In the genomic region with DNA sequence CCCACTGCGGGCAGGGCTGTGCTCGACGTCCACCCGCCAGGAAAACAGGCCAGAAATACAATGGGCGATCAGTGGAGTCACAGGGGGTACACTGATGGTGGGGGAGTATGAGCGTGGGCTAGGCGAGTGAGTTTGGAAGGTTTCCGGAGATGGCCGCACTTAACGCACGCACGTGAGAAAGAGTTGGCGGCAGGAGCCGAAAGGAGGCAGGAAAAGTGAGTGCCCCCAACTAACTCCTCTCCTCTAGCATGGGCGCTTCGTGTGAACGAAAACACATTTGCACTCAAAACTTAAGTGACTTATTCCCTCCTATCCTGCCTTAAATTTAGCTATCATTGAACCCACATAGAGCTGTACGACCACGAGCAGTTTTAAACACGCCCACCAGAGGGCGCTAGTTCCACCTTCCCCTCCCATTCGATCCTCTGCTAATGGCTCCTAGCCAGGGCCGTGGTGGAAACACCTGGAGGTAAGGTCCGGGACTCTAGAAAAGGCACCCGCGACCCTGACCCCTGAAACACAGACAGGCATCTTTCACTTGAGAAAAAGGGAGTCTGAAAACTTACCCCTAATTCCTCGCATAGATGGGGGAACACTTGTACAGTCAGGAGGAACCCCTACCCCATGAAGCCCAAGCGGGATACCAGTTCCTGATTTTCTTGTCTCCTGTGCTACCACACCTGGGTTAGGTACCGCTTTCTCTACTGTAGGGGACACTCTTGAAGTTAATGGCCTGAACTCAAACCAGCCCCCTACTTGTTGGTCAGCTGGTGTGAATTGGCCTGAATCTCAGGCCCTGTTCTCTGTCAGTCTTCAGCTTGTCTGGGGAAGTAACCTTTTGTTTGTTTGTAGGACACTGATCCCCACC, we compare ENCODE assay signal across 8 mouse cellular contexts. TPM values are rescaled to one million over a fixed set of nuclear protein-coding genes. Genes with fewer than 3 reads are reported as not detected.
DNase-seq lines count a peak whose midpoint lies in the region; ATAC-seq and TF ChIP-seq lines count a peak whose summit lies in the region.

No protein-coding gene starts in this region.

- H3K27ac ChIP-seq in embryonic facial prominence, embryonic 15.5 days (replicated peaks) = no peak overlapping the region
- no peak overlapping the region for H3K27ac ChIP-seq in heart, embryonic 15.5 days
- H3K27ac ChIP-seq in liver, embryonic 12.5 days = 0 out of 2 replicates have a peak overlapping the region, but pooled peaks have one; percentile 2

- peak; percentile 86 for DNase-seq in adrenal gland, postnatal 14 days
- peak; percentile 88 to 89 for DNase-seq in kidney, postnatal 25 days
- DNase-seq in retina, adult 2 months (ENCODE audit: low read depth, low spot score) = peak; percentile 48
- peak; percentile 82 for DNase-seq in thymus, postnatal 14 days

- WGBS in embryonic facial prominence, embryonic 15.5 days = 10% methylated on average over 29 of the region's 29 CpGs
- WGBS in heart, embryonic 15.5 days = 10% methylated on average over 29 of the region's 29 CpGs
- WGBS in liver, embryonic 12.5 days (ENCODE audit: insufficient replicate concordance) = 9% methylated on average over 29 of the region's 29 CpGs

- H3K4me1 ChIP-seq in E14TG2a.4 (replicated peaks; ENCODE audit: low read depth, low read length) = peaks cover 67% of the 10 kb centered on the region
- peaks cover 52% of the 10 kb centered on the region for H3K4me1 ChIP-seq in embryonic facial prominence, embryonic 15.5 days
- H3K4me1 ChIP-seq in heart, embryonic 15.5 days (replicated peaks) = peaks cover 51% of the 10 kb centered on the region
- peaks cover 69% of the 10 kb centered on the region for H3K4me1 ChIP-seq in liver, embryonic 12.5 days

- H3K27me3 ChIP-seq in E14TG2a.4 (ENCODE audit: insufficient read depth, low read length) = peaks cover 45% of the 10 kb centered on the region
- H3K27me3 ChIP-seq in embryonic facial prominence, embryonic 15.5 days = peaks cover 51% of the 10 kb centered on the region
- H3K27me3 ChIP-seq in heart, embryonic 15.5 days = peaks cover 47% of the 10 kb centered on the region
- H3K27me3 ChIP-seq in liver, embryonic 12.5 days (replicated peaks) = peaks cover 58% of the 10 kb centered on the region

- H3K9ac ChIP-seq in embryonic facial prominence, embryonic 15.5 days = no peak overlapping the region
- no peak overlapping the region for H3K9ac ChIP-seq in heart, embryonic 15.5 days
- no peak overlapping the region for H3K9ac ChIP-seq in liver, embryonic 12.5 days

- peak overlapping the region; percentile 8; the same call in 1 of the 2 replicates for H3K4me2 ChIP-seq in embryonic facial prominence, embryonic 15.5 days (replicated peaks)
- H3K4me2 ChIP-seq in heart, embryonic 15.5 days = peak overlapping the region; percentile 47
- peak overlapping the region; percentile 29 for H3K4me2 ChIP-seq in liver, embryonic 12.5 days

- ATAC-seq in embryonic facial prominence, embryonic 15.5 days (ENCODE audit: insufficient number of reproducible peaks, low FRiP score, low TSS enrichment, low read depth) = no peak
- peak; percentile 25 for ATAC-seq in heart, embryonic 15.5 days (replicated peaks; ENCODE audit: insufficient number of reproducible peaks, insufficient read depth, low FRiP score, low read depth)
- no peak for ATAC-seq in liver, embryonic 12.5 days

- peak overlapping the region; percentile 49 for H3K4me3 ChIP-seq in E14TG2a.4 (replicated peaks; ENCODE audit: low read length)
- peak overlapping the region; percentile 4; the same call in 1 of the 2 replicates for H3K4me3 ChIP-seq in embryonic facial prominence, embryonic 15.5 days (replicated peaks)
- peak overlapping the region; percentile 10; the same call in 1 of the 2 replicates for H3K4me3 ChIP-seq in heart, embryonic 15.5 days
- H3K4me3 ChIP-seq in liver, embryonic 12.5 days = peak overlapping the region; percentile 2; the same call in 1 of the 2 replicates

- peaks cover 30% of the 10 kb centered on the region for H3K36me3 ChIP-seq in E14TG2a.4 (ENCODE audit: insufficient read depth, low read length)
- peaks cover under 1% of the 10 kb centered on the region; the same call in 1 of the 2 replicates for H3K36me3 ChIP-seq in embryonic facial prominence, embryonic 15.5 days
- peaks cover 3% of the 10 kb centered on the region; the same call in 1 of the 2 replicates for H3K36me3 ChIP-seq in heart, embryonic 15.5 days
- peaks cover 20% of the 10 kb centered on the region for H3K36me3 ChIP-seq in liver, embryonic 12.5 days

- peak; percentile 94 for TF ChIP-seq CTCF in E14TG2a.4 (conservative IDR thresholded peaks at IDR 0.05; ENCODE audit: low read length)

- H3K9me3 ChIP-seq in E14TG2a.4 (ENCODE audit: low read length) = no peaks in the 10 kb centered on the region
- H3K9me3 ChIP-seq in embryonic facial prominence, embryonic 15.5 days (replicated peaks) = no peaks in the 10 kb centered on the region
- H3K9me3 ChIP-seq in heart, embryonic 15.5 days (replicated peaks) = no peaks in the 10 kb centered on the region
- H3K9me3 ChIP-seq in liver, embryonic 12.5 days (replicated peaks) = no peaks in the 10 kb centered on the region

RNA-seq across cellular contexts. Expression of gene Npm3, which starts 3.0 kb away (rescaled TPM):
- 27.1 and 33.6 TPM in 2 replicates for total RNA-seq in adrenal gland, postnatal 14 days (2021)
- polyA plus RNA-seq in embryonic facial prominence, embryonic 15.5 days (2015; fragmentation: Nextera tagmentation; extraction: Ambion mirVana) = 17.0 and 17.9 TPM in 2 replicates
- 8.4 and 9.1 TPM in 2 replicates for polyA plus RNA-seq in heart, embryonic 15.5 days (2015; fragmentation: Nextera tagmentation; extraction: Ambion mirVana)
- polyA plus RNA-seq in liver, embryonic 12.5 days (2016; fragmentation: Nextera tagmentation; extraction: Ambion mirVana) = 13.7 and 14.8 TPM in 2 replicates

RNA-seq across cellular contexts. Expression of gene Fgf8, which starts 3.7 kb away (rescaled TPM):
- not detected in 2 replicates for total RNA-seq in adrenal gland, postnatal 14 days (2021)
- polyA plus RNA-seq in embryonic facial prominence, embryonic 15.5 days (2015; fragmentation: Nextera tagmentation; extraction: Ambion mirVana) = 0.15 and 0.21 TPM in 2 replicates
- polyA plus RNA-seq in heart, embryonic 15.5 days (2015; fragmentation: Nextera tagmentation; extraction: Ambion mirVana) = 0.47 and 0.52 TPM in 2 replicates
- not detected in 2 replicates for polyA plus RNA-seq in liver, embryonic 12.5 days (2016; fragmentation: Nextera tagmentation; extraction: Ambion mirVana)

RNA-seq across cellular contexts. Expression of gene Mgea5, which starts 37.2 kb away (rescaled TPM):
- 71.8 and 76.5 TPM in 2 replicates for total RNA-seq in adrenal gland, postnatal 14 days (2021)
- 53.0 and 55.9 TPM in 2 replicates for polyA plus RNA-seq in embryonic facial prominence, embryonic 15.5 days (2015; fragmentation: Nextera tagmentation; extraction: Ambion mirVana)
- polyA plus RNA-seq in heart, embryonic 15.5 days (2015; fragmentation: Nextera tagmentation; extraction: Ambion mirVana) = 33.8 and 38.1 TPM in 2 replicates
- 34.8 and 37.9 TPM in 2 replicates for polyA plus RNA-seq in liver, embryonic 12.5 days (2016; fragmentation: Nextera tagmentation; extraction: Ambion mirVana)
